Mouse (Mus musculus) C2C12 (cell line): ENCODE results near the gene Gfpt2.

ENCODE experiments used
- CTCF ChIP-seq: IDR thresholded peaks from one replicate; pipeline ENCODE4 v1.5.1; 2011; ENCODE audit not compliant: control insufficient read depth, insufficient read depth, insufficient read length
- USF1 ChIP-seq: IDR thresholded peaks from one replicate; pipeline ENCODE4 v1.6.1; 2011; ENCODE audit warnings: low read depth, mild to moderate bottlenecking, control low read depth, moderate library complexity

- no peak for TF ChIP-seq CTCF
- TF ChIP-seq USF1, result no peak
Measured at GRCm38 (mm10) chr11:49768781-49769180, 25.2 kb upstream of the Gfpt2 start.
